Mouse (Mus musculus) thymus, adult 2 months (tissue): ENCODE measurements around the gene Rubcnl.

Experiments
- CTCF ChIP-seq: fragments of 200-500 bp; IDR thresholded peaks from 2 replicates; pipeline ENCODE4 v1.5.1; 2012; ENCODE audit warnings: mild to moderate bottlenecking, control low read depth, low read length, moderate library complexity, borderline replicate concordance; ENCODE audit not compliant: control insufficient read depth, poor library complexity, insufficient read depth; ENCODE audit errors: extremely low read depth
- POLR2A ChIP-seq: fragments of 200-500 bp; IDR thresholded peaks from 2 replicates; pipeline ENCODE4 v1.6.1; 2012; ENCODE audit warnings: mild to moderate bottlenecking, low read length, control low read depth, moderate library complexity; ENCODE audit not compliant: control insufficient read depth, poor library complexity, insufficient read depth; ENCODE audit errors: extremely low read depth

DNA sequence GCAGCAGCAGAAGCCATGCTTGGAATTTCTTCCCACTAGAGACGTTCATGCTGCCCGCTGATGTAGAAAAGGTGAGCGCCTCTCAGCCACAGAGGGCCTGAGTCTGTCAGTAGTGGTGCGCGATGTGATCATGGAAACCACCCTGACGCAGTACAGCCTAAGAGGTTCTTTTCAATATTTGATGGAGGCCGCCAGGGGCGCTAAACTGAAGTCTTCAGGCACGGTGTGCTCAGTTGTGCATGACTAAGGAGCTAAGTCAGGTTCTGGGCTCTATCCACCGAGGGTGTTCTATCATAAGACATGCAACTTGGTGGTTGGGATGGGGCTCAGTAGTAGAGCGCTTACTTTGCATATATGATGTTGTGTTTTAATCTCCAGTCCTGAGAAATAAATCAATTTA lies 19.6 kb downstream of the Rubcnl start:
- no peak for TF ChIP-seq CTCF
- TF ChIP-seq POLR2A, result no peak
